Mouse (Mus musculus) activated CD4-positive, CD25-positive, alpha-beta regulatory T cell, adult 4 months (primary cell): Measurements from ENCODE around the gene Lsamp. TPM values are rescaled to one million over a fixed set of nuclear protein-coding genes. Genes with fewer than 3 reads are reported as not detected.

Experiments used
- ATAC-seq: one replicate; pipeline ENCODE4 v1.8.0; 2017
- polyA plus RNA-seq, 2 experiments: library from polyadenylated mRNA; unstranded; fragments of 100-300 nt; shearing (Covaris generic); gene quantifications; one replicate each; pipeline ENCODE4 v1.2.1; 2017

Lsamp gene
- polyA plus RNA-seq, 2 experiments from 2014 or later, result 0.17 TPM; not detected in 1

DNA sequence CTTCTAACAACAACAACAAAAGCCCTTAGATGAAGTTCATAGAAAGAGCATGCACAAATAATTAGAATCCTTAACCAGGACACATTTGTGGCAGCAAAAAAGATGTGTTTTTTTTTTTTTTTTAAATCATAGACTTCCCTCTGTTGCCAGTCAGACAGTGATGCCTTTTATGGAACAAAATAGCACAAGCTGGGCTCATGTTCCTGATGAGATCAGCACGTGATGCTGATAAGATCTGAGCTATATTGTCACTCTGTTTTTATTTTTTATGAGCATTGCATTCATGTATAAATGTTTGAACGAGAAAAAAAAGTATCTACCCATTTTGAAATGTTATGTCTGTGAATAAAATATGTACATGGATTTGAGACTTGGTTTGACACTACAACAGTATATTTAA is 2118.0 kb downstream of the Lsamp start:
- no peak for ATAC-seq

DNA sequence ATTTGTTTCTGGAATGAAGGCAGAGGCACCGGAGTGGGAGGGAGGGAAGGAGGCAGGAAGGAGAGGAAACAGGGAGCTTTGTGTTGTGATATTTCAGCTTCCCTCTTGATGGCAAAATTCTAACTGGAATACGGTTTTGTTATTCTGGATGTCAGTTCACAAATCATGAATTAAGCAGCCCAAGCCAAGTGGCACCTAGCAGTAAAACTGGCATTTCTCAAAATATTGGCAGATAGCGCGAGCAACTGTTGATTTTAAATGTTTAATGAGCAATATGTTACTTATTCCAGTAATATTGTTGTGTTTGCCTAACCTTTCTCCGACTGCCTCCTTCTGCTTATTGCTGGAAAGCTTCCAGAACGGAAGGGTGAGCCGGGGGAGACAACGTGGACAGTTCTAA is 2118.5 kb downstream of the Lsamp start:
- no peak for ATAC-seq

DNA sequence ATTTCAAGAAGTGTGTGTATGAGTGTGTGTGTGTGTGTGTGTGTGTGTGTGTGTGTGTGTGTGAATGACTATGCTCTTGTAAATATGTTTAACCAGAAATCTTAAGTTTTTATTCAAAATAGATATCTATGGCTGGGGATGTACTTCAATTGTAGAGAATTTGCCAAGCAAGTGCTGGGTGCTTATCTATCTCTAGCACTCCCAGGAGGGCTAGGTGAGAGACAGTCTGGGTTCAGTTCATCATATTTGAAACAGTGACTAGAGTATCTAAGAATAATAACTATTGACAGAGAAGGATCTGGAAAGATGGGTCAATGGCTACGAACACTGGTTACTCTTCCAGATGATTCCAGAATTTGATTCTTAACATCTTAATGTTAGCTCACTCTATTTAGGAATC is 2128.1 kb downstream of the Lsamp start:
- no peak for ATAC-seq

DNA sequence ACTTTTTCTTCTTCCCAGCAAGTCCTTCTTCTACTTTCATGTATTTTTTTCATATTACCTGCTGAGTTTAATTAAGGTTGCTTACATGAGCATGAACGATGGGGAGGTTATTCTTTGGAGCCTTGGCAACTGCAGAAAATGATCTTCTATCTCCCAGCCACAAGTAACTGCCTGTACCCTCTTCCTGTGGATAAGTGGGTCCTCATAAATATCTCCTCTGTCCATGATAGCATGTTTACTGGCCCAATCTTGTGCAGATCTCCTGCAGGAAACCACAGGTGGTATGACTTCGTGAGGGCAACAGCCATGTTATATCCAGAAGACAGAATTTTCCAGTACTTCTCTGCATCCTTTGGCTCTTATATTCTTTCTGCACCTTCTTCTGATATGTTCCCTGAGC is 2129.1 kb downstream of the Lsamp start:
- ATAC-seq, result no peak

DNA sequence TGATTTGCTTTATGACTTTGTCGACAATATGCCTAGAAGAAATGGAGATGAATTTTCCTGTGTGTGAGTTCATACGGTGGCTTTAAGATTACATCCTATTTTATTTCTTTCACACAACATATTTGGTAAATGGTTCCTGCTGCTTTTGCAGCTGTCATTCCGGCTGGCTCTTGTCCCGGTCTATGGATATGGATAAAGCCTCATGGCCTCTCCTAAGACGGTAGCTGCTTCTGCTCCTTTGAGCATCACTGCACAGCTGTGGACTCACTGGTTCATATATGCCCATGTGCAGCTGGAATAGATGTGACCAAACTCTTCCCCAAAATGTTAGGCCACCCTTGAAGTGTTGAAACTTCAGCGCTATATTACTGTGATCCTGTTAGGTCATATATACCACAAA is 2137.6 kb downstream of the Lsamp start:
- no peak for ATAC-seq

DNA sequence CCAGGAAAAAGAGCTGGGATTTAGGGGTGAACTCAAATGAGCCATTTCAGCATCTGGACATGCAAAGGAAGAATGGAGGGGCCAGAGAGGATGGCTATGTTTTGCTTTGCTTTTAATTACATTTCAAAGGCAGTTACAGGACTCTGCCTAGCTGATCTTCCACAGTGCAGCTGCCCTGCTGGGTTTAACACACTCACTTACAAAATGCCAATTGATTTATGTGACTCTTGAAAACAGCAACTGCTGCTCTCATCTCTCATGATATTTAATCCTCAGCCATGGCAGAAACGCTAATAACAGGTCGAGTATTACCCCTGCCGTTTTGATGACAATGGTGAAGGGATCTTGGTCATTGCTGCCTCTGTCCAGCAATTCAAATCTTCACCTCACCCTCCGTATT is 2139.7 kb downstream of the Lsamp start:
- no peak for ATAC-seq

DNA sequence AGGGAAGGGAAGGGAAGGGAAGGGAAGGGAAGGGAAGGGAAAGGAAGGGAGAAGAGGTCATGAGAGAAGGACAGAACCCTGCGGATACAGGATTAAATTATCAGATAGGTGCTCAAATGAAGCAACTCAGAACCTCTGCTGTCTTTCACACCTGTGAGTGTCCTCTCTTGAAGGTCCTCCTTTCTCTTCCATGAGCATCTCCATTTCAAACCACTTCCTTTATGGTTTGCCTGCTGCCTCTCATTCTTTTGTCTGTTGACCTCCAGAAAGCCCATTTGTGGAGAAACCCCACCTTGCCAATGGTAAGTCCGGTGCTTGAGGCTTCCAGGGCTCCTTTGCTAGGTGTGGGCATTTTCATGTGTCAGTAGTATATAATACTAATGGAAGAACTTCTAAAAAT is 2141.9 kb downstream of the Lsamp start:
- ATAC-seq, result no peak

DNA sequence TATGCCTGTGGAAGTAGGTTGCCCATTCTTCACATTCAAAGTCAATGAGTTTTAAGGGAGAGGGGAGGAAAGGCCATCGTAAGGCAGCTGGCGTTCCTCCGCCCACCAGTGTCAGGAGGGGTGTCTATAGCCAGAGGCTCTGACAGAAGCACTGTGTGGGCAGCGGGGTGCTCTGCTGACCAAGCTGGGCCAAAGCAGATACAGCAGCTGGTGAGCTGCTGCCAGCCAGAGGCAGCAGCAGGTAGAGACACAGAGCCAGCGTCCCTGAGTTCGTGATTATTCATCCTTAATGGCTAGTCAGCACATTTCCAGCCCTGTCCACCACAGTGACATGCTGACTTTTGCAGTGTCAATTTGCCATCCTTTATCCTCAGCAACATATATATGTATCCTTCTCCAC is 2163.0 kb downstream of the Lsamp start:
- no peak for ATAC-seq

DNA sequence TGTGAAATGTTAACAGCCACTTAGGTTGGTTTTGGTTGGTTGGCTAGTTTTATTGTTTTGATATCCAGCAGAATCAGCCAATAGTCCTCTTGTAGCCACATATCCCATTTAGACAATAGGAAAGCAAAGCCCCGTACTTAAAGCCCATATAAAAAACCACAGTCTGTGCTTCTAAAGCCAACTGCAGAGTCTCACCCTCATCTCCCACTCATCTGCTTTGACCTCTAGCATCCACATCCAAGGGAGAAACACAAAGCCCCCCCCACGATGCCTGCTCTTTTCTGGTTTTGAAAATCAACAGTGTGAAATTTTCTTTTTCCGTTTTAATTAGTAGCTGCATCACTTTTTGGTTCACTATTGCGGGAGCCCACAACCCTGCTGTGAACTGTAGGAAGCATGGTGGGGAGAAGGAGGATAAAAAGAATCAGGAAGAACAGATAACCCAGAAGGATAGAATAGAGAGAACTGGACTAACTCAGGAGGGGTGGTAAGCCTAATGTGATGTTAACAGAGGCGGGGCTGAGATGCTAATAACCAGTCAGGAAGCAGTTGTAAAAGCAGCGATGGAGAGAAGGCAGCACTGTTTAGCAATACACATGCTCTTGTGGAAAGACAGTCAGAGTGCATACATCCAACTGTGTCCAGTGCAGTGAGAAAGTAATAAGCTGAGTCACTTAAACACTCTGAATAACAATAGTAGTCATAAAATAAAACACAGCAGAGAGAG is 2165.2 kb downstream of the Lsamp start:
- no peak for ATAC-seq

DNA sequence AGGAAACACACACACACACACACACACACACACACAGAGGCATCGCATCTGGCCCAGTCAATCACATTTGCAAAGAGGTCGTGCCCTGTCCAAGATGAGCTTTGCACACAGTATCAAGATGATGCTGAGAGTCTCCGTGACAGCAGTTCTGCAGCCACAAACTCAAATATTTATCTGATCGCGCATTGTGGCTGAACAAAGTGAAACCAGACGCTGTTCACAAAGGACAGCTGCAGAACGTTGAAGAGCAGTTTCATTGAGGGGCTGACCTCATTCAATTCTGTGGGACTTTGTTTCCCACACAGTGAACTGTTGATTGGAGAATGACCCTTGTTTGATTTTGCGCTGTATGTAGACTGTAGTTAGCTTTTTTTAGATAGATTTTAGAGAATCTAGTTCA is 2168.5 kb downstream of the Lsamp start:
- no peak for ATAC-seq

DNA sequence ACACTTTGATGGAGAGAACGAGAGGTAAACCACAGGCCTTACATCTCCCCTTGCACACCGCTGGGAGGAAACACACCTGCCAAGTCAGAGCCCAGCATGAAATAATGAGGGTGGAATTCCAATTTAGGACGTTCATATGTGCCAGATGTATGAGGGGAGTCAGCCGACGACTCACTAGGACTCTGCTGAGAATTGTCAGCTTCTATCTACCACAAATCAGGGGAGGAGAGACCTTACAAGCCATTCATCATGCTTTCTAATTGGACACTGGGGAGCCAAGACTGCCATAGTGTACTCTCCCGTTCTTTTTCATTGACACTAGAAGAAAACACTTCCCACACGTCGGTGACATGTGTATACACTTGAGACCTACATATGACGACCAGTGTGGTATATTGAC is 2173.7 kb downstream of the Lsamp start:
- ATAC-seq, result no peak

DNA sequence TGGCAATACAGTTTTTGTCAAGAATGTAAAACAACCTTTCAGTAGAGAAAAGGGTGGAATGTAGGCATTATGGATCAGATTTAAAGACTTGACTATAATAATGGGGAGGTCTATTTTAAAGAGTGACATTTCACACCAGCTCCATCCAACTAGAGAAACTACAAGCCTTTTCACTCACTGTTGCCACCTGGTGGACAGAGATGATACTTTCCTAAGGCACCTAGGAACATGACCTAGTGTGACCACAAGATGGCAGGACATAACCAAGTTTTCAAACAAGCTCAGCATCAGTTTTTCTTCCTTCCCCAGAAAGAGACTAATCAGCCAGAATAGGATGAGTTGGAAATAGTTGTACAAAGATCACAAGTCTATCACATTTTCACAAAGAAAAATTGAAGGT is 2180.8 kb downstream of the Lsamp start:
- ATAC-seq, result peak; percentile 93

DNA sequence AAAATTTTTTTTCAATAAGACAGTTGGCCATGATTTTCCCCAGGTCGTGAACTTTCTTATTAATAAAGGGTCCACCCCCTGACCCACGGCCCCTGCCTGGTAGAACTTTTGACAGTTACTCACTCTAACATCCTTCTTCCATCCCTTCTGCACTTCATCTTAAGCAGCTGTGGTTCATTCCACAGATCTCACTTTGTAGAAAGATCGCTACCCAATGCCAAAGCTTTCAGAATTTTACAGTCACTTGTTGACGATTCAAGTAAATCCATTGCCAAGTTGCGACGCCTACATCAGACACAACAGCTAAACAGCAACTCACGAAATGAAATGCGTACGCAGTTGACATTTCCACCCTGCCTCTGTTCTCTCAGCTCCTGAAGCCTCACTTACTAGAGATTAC is 2184.1 kb downstream of the Lsamp start:
- no peak for ATAC-seq

DNA sequence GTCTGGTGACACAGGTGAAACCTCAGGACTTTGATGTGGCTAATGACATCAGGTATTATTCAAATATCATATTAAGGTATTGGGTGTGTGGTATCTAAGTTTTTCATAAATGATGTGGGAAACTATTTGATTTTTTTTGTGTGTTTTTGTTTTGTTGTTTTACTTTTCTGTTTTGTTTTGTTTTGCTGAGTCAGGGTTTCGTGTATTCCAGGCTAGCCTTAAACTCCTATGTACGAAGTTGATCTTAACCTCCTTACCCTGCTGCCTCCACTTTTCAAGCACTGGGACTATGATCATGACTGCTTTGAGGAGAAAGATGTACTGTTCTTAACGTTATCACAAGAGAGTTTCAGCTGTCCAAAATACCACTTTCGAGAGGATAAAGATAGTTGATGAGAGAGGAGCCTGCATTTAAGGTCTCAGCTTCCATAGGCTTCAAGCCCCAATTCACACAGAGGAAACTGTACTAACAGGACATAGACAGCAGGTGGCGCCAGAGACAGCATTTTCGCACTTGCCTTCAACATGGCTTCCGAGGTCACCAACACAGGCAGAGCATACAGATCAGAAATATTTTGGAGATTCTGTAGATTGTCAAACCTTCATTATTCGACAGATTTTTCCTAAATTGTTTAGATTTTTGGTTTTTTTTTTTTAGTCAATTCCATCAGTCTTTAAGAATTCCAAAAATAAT is 2185.4 kb downstream of the Lsamp start:
- peak; percentile 73 for ATAC-seq

DNA sequence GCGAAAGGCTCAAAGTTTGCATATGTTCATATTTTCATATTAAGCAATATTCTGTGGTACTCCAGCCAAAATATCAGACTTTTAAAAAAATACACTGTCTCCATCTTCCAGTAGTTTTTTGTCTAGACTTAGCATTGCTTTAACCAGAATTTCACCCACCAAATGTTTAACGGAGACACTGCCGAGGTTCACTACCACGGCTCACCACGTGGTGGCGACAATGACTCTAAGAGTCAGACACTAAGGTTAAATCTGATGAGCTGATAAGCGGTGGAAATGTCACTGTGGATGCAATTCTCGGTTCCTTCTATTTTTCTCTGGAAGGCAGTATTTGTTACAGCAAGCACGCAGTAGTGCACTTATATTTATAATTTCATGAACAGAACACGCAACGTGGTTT is 2188.3 kb downstream of the Lsamp start:
- peak; percentile 85 for ATAC-seq

DNA sequence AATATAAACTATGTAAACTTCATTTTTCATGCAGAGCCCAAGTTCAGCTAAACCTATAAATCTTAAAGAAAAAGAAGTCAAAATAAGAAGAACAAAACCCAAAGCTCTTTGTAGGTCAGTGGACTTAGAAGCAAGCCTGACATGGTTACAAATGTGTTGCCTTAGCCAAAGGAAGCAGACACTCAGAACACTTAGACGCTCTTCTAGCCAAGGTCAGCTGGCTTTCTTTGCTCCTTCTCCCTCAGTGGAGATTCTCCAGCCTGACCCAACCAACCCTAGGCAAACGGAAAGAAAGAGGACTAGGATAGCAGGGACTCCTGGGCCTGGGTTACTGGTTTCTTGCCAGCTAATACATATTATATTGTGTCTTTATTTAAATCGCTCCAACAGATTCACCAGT is 2194.7 kb downstream of the Lsamp start:
- ATAC-seq, result no peak

DNA sequence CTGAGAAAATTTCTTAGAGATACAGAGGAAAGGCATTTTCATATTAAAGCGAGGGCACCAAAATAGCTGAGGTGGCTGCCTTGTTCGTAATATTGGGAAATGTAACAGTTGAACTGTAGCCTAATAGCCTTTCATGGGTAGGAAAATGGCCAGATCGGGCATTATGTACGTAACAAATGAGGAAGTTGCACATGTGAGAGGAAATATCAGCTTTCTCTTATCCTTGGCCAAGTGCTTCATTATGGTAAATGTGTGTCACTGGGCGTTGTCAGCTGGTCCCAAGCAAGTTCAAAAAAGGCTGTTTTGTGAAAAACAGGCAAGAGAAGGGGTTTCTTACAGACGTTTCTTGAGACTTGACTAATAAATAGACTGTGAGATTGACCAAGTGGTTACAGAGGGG is 2195.9 kb downstream of the Lsamp start:
- no peak for ATAC-seq

DNA sequence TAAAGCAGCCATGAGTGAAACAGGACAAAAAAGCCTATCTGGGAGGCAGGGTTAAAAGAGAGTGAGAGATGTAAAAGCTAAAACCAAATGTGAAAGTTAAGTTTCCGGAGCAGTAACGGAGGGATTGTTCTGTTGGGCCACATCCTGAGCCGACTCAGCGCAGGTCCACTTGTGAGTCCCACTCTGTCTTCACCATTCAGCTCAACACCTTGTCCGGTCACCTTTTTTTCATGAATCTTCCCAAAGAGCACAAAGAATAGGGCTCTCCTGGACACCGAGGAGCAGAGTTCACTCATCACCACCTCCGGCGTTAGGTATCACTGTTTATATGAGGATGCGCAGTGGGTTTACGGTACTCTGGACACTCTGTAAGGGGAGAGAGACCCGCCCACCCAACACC is 2196.3 kb downstream of the Lsamp start:
- ATAC-seq, result no peak

DNA sequence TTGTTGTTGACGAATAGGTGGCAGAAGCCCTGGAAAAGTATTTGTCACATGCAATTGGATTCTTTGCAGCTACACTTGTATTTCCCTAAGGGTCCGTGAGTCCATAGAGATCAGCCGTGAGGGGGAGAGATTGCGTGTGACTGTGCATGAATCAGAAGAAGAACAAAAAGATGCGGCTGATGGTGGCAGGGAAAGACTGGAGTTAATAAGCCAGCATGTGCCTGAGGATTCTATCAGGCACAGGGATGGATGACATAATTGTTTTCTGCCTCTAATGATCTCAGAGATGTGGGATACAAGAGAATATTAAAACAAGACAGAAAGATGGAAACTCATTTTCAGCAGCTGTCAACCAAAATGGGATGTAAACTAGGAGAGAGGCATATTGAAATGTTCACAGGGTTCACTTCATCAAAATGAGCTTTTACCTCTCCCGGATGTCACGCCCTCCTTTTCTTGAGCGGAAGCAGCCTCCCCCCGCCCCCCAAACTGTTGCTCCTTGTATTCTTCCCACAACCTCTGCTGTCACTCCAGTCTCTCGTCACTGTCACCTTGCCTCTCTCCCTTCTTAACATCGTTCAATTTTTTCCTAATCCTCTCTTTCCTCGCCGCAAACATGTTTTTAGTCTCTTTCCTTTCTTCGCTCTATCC is 2205.4 kb downstream of the Lsamp start:
- ATAC-seq, result no peak

DNA sequence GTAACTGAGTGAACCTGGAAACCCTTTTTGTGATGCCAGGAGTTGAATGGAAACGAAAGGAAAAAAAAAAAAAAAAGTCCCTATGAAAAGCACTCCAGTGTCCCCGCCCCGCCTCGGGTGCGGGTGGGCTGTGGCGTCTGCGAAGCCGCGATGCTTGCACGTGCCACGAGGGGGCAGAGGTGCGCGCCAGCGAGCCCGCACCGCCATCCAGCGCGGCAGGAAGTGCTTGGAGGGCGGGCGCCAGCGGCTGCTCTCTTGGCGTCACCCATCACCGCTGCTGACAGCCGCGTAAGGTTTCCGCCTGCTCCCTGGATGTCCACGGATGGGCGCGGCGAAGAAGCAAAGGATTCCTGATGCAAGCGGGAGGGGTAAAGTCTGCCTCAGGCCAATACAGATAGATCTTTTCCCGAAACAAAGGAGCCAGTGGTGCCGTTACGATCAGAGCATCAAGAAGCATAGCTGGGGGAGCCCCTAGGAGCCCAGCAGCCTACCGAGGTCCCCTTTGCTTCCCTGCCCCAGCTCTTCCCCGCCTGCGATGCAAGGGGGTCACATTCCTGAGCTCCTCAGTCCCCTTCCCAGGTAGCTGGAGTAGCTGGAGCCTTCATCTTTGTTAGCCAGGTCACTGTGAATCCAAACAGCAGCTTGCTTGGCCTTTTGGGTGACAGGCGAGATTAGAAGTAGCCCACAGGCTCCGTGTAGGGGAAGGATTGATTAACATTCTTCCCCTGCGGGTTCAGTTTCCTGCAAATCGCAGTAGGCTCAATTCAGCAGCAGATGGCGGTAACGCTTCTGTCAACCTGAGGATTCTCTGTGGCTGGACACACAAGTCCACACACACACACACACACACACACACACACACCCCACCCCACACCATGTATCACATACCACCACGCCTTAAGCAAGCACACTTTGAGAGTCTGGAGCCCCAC is 2206.2 kb downstream of the Lsamp start:
- ATAC-seq, result peak; percentile 98
